Mouse (Mus musculus): ENCODE results near the gene Fat1. TPM values are rescaled to one million over a fixed set of nuclear protein-coding genes. Genes with fewer than 3 reads are reported as not detected.
"Not testable (repeated sequence)": the region's sequence is repeated elsewhere in the genome, so short reads cannot be mapped to it uniquely, and the experiment has no call there.

The Fat1 gene
- polyA plus RNA-seq, 1 experiment from 2014 or later, result 18.8 TPM

DNA sequence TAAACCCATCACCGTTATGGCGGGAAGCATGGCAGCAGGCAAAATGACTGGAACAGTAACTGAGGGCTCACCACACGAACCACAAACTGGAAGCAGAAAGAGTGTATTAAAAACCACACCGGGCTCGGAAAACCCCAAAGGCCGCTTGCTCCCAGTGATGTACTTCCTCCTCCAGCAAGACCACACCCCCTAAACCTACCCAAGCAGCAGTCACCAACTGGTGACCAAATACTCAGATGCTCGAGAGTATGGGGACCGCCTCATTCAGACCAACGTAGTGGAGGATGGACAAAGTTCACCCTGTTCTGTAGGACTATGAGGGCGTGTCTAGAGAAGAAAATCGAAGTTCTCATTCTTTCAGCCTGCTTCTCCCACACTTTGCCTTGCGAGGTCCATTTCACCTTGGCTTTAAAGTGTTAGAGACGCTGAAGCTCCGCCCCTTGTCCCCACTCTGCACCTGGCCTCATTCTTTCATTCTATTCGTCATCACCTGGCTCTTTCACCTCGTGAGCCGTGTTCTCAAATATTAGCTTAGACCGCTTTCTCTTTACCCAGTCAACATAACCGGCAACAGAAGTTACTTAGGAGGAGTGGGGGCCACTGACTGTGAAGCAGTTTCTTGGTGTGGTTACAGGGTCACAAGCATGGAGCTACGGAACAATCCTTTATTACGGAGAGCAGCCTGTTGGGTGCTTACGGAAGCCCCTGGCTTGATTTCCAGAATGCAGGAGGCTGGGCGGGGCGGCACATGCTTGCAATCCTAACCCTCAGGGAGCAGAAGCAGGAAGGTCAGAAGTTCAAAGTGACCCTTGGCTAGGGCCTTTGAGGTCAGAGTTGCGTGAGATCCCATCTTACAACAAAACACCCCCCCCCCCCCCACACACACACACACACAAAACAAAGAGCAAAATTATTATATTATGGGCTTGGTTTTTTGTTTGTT, 128.0 kb downstream of the Fat1 start:
- Histone ChIP-seq H3K4me3 (ENCODE audit: low read length) (peak overlapping the region; percentile 20), H3K9me3 (ENCODE audit: control insufficient read depth, low read length) (no peaks in the 10 kb centered on the region), H3K4me2 (ENCODE audit: low read depth, low read length) (peak overlapping the region; percentile 37), H3K27ac (ENCODE audit: low read length) (peak overlapping the region; percentile 78), H3K9ac (ENCODE audit: low read length) (no peak overlapping the region), H3K4me1 (replicated peaks; ENCODE audit: control insufficient read depth, insufficient read depth, low read length) (no peaks in the 10 kb centered on the region), H3K36me3 (ENCODE audit: control insufficient read depth, insufficient read depth, low read length) (no peaks in the 10 kb centered on the region), H3K27me3 (ENCODE audit: control insufficient read depth, insufficient read depth, low read depth, low read length) (no peaks in the 10 kb centered on the region; the same call in 1 of the 2 replicates)
- 55% methylated on average over 25 of the region's 25 CpGs for WGBS
- ATAC-seq (ENCODE audit: low read depth), result peak; percentile 88

DNA sequence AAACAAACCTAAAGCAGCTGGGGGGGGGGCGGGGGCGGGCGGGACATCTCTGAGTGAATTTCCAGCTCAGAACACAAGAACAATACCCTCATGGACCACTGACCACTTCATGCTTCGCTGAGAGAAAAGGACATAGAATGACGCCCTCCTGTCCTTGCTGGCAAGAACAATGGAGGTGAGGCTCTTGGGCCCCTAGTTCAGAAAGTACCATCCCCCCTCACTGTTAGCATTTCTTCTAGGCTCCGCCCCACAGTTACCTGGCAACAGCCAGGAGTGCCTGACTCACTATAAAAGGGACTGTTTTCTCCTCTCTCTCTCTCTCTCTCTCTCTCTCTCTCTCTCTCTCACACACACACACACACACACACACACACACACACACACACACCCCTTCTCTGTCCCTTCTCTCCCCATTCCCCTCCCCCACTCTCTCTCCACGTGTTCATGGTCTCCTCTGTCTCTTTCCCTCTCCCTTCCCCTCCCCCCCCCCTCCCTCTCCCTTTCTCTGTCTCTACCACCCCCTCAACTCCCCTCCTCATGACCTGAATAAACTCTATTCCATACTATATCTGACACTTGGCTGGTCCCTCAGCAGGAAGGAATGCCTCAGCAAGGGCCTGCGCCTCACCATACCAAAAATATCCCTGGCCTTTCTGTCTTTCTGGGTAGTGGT, 129.1 kb downstream of the Fat1 start:
- Histone ChIP-seq H3K4me2 (ENCODE audit: low read depth, low read length) (no peak overlapping the region), H3K27me3 (ENCODE audit: control insufficient read depth, insufficient read depth, low read depth, low read length) (peaks cover 4% of the 10 kb centered on the region; the same call in 1 of the 2 replicates), H3K4me3 (ENCODE audit: low read length) (no peak overlapping the region), H3K9me3 (ENCODE audit: control insufficient read depth, low read length) (no peaks in the 10 kb centered on the region), H3K27ac (ENCODE audit: low read length) (peak overlapping the region; percentile 78; the same call in 1 of the 2 replicates), H3K4me1 (replicated peaks; ENCODE audit: control insufficient read depth, insufficient read depth, low read length) (no peaks in the 10 kb centered on the region), H3K9ac (ENCODE audit: low read length) (no peak overlapping the region), H3K36me3 (ENCODE audit: control insufficient read depth, insufficient read depth, low read length) (no peaks in the 10 kb centered on the region)
- WGBS, result 38% methylated on average over 5 of the region's 8 CpGs
- ATAC-seq (ENCODE audit: low read depth), result peak; percentile 48; the same call in 1 of the 2 replicates

DNA sequence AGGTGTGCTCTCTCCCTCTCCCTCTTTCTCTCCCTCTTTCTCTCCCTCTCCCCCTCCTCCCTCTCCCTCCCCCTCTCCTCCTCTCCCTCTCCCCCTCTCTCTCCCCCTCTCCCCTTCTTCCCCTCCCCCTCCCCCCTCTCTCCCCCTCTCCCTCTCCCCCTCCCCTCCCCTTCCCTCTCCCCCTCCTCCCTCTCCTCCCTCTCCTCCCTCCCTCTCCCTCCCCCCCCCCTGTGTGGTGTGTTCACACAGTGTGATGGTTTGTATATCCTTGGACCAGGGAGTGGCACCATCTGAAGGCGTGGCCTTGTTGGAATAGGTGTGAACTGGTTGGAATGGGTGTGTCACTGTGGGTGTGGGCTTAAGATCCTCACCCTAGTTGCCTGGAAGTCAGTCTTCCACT, 130.1 kb downstream of the Fat1 start:
- not testable (repeated sequence) for H3K9me3 ChIP-seq (ENCODE audit: control insufficient read depth, low read length); H3K36me3 ChIP-seq (ENCODE audit: control insufficient read depth, insufficient read depth, low read length); H3K9ac ChIP-seq (ENCODE audit: low read length); H3K4me3 ChIP-seq (ENCODE audit: low read length); H3K4me2 ChIP-seq (ENCODE audit: low read depth, low read length); H3K4me1 ChIP-seq (replicated peaks; ENCODE audit: control insufficient read depth, insufficient read depth, low read length); ATAC-seq (ENCODE audit: low read depth); H3K27me3 ChIP-seq (ENCODE audit: control insufficient read depth, insufficient read depth, low read depth, low read length); H3K27ac ChIP-seq (ENCODE audit: low read length)
- WGBS, result 100% methylated on average over 1 of the region's 1 CpGs

DNA sequence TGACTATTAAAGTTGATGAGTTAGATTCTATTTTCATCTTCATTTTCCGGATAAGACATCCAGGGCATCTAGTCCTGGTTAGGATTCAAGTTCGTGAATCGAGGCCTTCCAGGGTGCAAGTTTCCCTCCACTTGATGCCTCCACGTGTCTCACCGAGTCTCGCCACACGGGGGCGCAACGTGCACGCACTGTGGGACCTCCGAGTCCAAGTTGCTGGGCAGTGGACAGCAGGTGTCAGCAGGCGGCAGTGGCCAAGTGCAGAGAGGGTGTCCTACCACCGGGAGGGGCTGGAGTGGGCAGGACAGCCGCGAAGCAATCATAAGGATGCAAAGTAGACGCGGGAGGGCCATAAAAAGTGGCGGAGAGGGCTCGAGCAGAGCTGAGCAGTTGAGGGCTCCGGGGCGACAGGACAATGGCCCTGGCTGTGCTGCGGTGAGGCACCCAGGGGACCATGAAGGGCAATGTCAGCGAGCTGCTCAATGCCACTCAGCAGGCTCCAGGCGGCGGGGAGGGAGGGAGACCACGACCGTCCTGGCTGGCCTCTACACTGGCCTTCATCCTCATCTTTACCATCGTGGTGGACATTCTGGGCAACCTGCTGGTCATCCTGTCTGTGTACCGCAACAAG, 133.6 kb downstream of the Fat1 start, which contains the start of gene Mtnr1a:
Gene Mtnr1a, plus strand, starts transcription at position 379 of the 628 bp plus-strand sequence.
- ATAC-seq (ENCODE audit: low read depth), result peak; percentile 89
- H3K27ac ChIP-seq (ENCODE audit: low read length), result no peak within 1 kb of the TSS
- H3K4me1 ChIP-seq (replicated peaks; ENCODE audit: control insufficient read depth, insufficient read depth, low read length), result no peaks in the 10 kb centered on the region
- peak within 1 kb of the TSS; percentile 30 for H3K4me3 ChIP-seq (ENCODE audit: low read length)
- H3K27me3 ChIP-seq (ENCODE audit: control insufficient read depth, insufficient read depth, low read depth, low read length), result peaks cover 4% of the 10 kb centered on the region
- 0 out of 2 replicates have a peak within 1 kb of the TSS, but pooled peaks have one; percentile 39 for H3K9ac ChIP-seq (ENCODE audit: low read length)
- H3K9me3 ChIP-seq (ENCODE audit: control insufficient read depth, low read length), result no peaks in the 10 kb centered on the region
- 6% methylated on average over 29 of the region's 29 CpGs for WGBS
- H3K4me2 ChIP-seq (ENCODE audit: low read depth, low read length), result peak within 1 kb of the TSS; percentile 62
- H3K36me3 ChIP-seq (ENCODE audit: control insufficient read depth, insufficient read depth, low read length), result no peaks in the 10 kb centered on the region

DNA sequence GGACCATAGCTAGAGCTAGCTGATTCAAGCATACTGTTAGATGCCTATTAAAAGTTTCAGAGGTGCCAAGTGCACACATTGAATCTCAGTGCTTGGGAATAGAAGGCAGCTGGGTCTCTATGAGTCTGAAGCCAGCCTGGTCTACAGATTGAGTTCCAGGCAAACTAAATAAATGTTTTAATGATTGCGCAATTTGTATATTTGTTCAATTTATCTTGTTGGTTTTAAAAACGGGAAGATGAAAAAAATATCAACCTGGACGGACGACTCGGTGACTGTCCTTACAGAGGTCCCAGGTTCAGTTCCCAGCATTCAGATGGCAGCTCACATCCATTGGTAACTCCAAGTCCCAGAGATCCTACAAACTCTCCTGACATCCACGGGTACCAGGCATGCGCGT, 135.7 kb downstream of the Fat1 start:
- peaks cover 4% of the 10 kb centered on the region for H3K27me3 ChIP-seq (ENCODE audit: control insufficient read depth, insufficient read depth, low read depth, low read length)
- WGBS, result 78% methylated on average over 8 of the region's 8 CpGs
- H3K36me3 ChIP-seq (ENCODE audit: control insufficient read depth, insufficient read depth, low read length), result no peaks in the 10 kb centered on the region
- no peaks in the 10 kb centered on the region for H3K9me3 ChIP-seq (ENCODE audit: control insufficient read depth, low read length)
- no peak overlapping the region for H3K4me2 ChIP-seq (ENCODE audit: low read depth, low read length)
- no peak for ATAC-seq (ENCODE audit: low read depth)
- H3K4me3 ChIP-seq (ENCODE audit: low read length), result no peak overlapping the region
- H3K4me1 ChIP-seq (replicated peaks; ENCODE audit: control insufficient read depth, insufficient read depth, low read length), result no peaks in the 10 kb centered on the region
- H3K9ac ChIP-seq (ENCODE audit: low read length), result no peak overlapping the region
- H3K27ac ChIP-seq (ENCODE audit: low read length), result no peak overlapping the region

DNA sequence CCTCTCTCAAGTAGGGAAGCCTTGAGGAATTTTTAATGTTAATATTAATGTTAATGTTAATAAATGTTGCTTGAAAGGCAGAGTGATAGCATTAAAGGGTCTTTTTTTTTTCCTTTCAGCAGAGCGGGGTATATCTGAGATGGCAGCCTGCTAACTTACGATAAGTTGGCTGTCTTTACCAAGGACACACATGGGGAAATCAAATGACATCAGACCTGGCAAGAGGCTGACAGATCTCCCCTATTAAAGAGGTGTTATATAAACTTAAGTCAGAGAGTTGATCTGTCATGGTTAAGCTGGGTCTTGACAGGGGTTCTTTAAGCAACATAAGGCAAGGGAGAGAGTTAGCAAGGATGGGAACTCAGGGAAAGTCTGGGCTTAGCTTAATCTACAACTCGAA, 145.6 kb downstream of the Fat1 start:
- H3K9me3 ChIP-seq (ENCODE audit: control insufficient read depth, low read length), result no peaks in the 10 kb centered on the region

DNA sequence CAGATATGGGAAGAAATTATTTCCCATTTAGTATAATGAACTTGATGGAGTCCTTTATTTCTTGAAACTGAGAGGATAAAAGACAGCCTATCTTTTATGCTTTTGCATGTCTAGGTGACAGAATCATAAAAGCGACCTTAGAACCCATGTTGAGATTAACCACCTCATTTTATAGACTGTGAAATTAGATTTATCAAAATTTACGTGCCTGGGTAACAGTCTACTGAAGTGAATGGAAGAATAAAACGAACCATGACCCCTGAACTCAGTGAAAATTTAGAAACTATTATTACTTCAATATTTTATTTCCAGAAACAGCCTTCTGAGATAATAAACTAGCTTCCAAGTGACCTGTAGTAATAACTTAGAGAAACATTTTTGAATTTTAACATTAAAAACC, 158.4 kb downstream of the Fat1 start:
- Histone ChIP-seq H3K4me3 (ENCODE audit: low read length) (no peak overlapping the region), H3K36me3 (ENCODE audit: control insufficient read depth, insufficient read depth, low read length) (no peaks in the 10 kb centered on the region), H3K27me3 (ENCODE audit: control insufficient read depth, insufficient read depth, low read depth, low read length) (no peaks in the 10 kb centered on the region), H3K4me2 (ENCODE audit: low read depth, low read length) (no peak overlapping the region), H3K9me3 (ENCODE audit: control insufficient read depth, low read length) (no peaks in the 10 kb centered on the region), H3K4me1 (replicated peaks; ENCODE audit: control insufficient read depth, insufficient read depth, low read length) (no peaks in the 10 kb centered on the region), H3K27ac (ENCODE audit: low read length) (no peak overlapping the region), H3K9ac (ENCODE audit: low read length) (no peak overlapping the region)
- no peak for ATAC-seq (ENCODE audit: low read depth)
- 66% methylated on average over 3 of the region's 3 CpGs for WGBS

More for the DNA sequence above, 145.6 kb downstream of the Fat1 start:
- no peaks in the 10 kb centered on the region; the same call in 1 of the 2 replicates for H3K27me3 ChIP-seq (ENCODE audit: control insufficient read depth, insufficient read depth, low read depth, low read length)
- WGBS, result 44% methylated on average over 3 of the region's 3 CpGs
- no peaks in the 10 kb centered on the region for H3K4me1 ChIP-seq (replicated peaks; ENCODE audit: control insufficient read depth, insufficient read depth, low read length)
- no peak overlapping the region for H3K4me3 ChIP-seq (ENCODE audit: low read length)
- ATAC-seq (ENCODE audit: low read depth), result 0 out of 2 replicates have a peak, but pooled peaks have one; percentile 51
- H3K4me2 ChIP-seq (ENCODE audit: low read depth, low read length), result no peak overlapping the region
- H3K36me3 ChIP-seq (ENCODE audit: control insufficient read depth, insufficient read depth, low read length), result no peaks in the 10 kb centered on the region
- H3K9ac ChIP-seq (ENCODE audit: low read length), result no peak overlapping the region
- no peak overlapping the region for H3K27ac ChIP-seq (ENCODE audit: low read length)

Measured in lung, embryonic 16.5 days (tissue).